Mouse (Mus musculus) limb, embryonic 11.5 days (tissue): ENCODE results near the gene Dennd5a. TPM values are rescaled to one million over a fixed set of nuclear protein-coding genes. Genes with fewer than 3 reads are reported as not detected.

Source experiments
- ATAC-seq: fragments of 200-750 bp; cut with Nextera tagmentation; 2 replicates; pipeline ENCODE4 v1.8.0; 2017; ENCODE audit warnings: low read depth; ENCODE audit not compliant: insufficient number of reproducible peaks, low FRiP score, low TSS enrichment
- DNase-seq: peaks from one replicate; pipeline ENCODE4 v3.0.0-alpha.2; 2015; ENCODE audit warnings: low spot score
- H3K27ac ChIP-seq: fragments of 300-500 bp; sonication (generic); replicated peaks from 2 replicates; pipeline ENCODE4 v1.5.1; 2014; ENCODE audit warnings: low read depth, mild to moderate bottlenecking, low read length
- H3K27me3 ChIP-seq: fragments of 300-500 bp; sonication (generic); 2 replicates; pipeline ENCODE4 v1.6.1; 2014; ENCODE audit warnings: mild to moderate bottlenecking, low read length, mixed read lengths; ENCODE audit not compliant: control insufficient read depth, insufficient read depth
- H3K36me3 ChIP-seq: fragments of 300-500 bp; sonication (generic); 2 replicates; pipeline ENCODE4 v1.6.1; 2014; ENCODE audit warnings: mild to moderate bottlenecking, low read length, moderate library complexity, mixed read lengths; ENCODE audit not compliant: control insufficient read depth, insufficient read depth
- H3K4me1 ChIP-seq: fragments of 300-500 bp; sonication (generic); 2 replicates; pipeline ENCODE4 v1.6.1; 2014; ENCODE audit warnings: low read length, mixed read lengths; ENCODE audit not compliant: control insufficient read depth, insufficient read depth
- H3K4me2 ChIP-seq: fragments of 300-500 bp; sonication (generic); 2 replicates; pipeline ENCODE4 v1.6.1; 2014; ENCODE audit warnings: low read depth, mild to moderate bottlenecking, moderate library complexity; ENCODE audit not compliant: severe bottlenecking
- H3K4me3 ChIP-seq: fragments of 300-500 bp; sonication (generic); 2 replicates; pipeline ENCODE4 v1.5.1; 2014; ENCODE audit warnings: low read depth, low read length
- H3K9ac ChIP-seq: fragments of 300-500 bp; sonication (generic); 2 replicates; pipeline ENCODE4 v1.6.1; 2014; ENCODE audit warnings: mild to moderate bottlenecking, low read length
- H3K9me3 ChIP-seq: fragments of 300-500 bp; sonication (generic); 2 replicates; pipeline ENCODE4 v1.6.1; 2016; ENCODE audit warnings: low read length; ENCODE audit not compliant: control insufficient read depth
- WGBS: fragments of 180-500 bp; shearing (Covaris S2); extraction: QIAGEN DNeasy Blood & Tissue Kit; methylation state at CpG from one replicate; pipeline ENCODE4 v1.1.7; 2014; 5-methylcytosine and 5-hydroxymethylcytosine counted together
- polyA plus RNA-seq: library from polyadenylated mRNA; unstranded; fragments of >200 nt; fragmentation: Nextera tagmentation; extraction: Ambion mirVana; gene quantifications from 2 replicates; pipeline ENCODE4 v1.2.1, GENCODE M21; 2014

The Dennd5a gene
- polyA plus RNA-seq, 1 experiment from 2014 or later, result 47.2 TPM

DNA sequence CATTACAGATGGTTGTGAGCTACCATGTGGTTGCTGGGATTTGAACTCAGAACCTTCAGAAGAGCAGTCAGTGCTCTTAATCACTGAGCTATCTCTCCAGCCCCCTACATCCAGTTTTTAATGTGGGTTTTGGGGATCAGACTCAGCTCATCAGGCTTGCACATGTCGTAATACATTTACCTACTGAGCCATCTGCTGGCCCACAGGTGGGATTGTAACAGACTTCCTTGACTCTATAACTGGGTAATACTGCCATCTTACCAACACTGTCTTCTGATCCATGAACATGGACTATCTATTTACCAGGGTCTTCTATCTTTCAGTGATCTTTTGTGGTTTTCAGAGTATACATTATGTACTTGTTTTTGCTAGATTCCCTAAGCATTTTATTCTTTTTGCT lies 74.0 kb downstream of the Dennd5a start:
- DNase-seq, result no peak
- Histone ChIP-seq H3K4me1 (no peaks in the 10 kb centered on the region), H3K36me3 (no peaks in the 10 kb centered on the region), H3K9me3 (no peaks in the 10 kb centered on the region), H3K27ac (no peak overlapping the region), H3K27me3 (no peaks in the 10 kb centered on the region), H3K4me2 (no peak overlapping the region), H3K4me3 (no peak overlapping the region), H3K9ac (no peak overlapping the region)
- WGBS, result 85% methylated on average over 1 of the region's 1 CpGs
- no peak for ATAC-seq

DNA sequence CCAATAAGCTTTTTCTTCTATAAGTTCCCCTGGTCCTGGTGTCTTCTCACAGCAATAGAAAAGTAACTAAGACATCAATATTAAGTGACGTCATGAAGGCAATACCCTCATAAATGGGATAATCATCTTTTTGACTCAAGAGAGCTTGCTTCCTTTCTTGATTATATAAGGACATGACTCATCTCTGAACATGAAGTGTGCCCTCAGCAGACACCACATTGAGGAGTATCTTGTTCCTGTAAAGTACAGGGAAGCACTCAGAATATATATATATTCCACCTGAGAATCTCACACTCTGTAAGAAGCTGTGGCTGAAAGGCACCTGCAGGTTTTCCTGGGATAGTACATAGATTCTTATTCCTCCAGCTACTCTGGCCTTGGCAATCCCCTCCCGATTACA lies 77.7 kb downstream of the Dennd5a start:
- H3K4me3 ChIP-seq, result no peak overlapping the region
- ATAC-seq (no peak), DNase-seq (no peak)
- H3K27ac ChIP-seq, result no peak overlapping the region
- H3K4me2 ChIP-seq, result no peak overlapping the region
- H3K9ac ChIP-seq, result no peak overlapping the region
- no peaks in the 10 kb centered on the region for H3K36me3 ChIP-seq
- no peaks in the 10 kb centered on the region for H3K27me3 ChIP-seq
- H3K4me1 ChIP-seq, result no peaks in the 10 kb centered on the region
- no peaks in the 10 kb centered on the region for H3K9me3 ChIP-seq
- WGBS, result 92% methylated on average over 2 of the region's 2 CpGs

DNA sequence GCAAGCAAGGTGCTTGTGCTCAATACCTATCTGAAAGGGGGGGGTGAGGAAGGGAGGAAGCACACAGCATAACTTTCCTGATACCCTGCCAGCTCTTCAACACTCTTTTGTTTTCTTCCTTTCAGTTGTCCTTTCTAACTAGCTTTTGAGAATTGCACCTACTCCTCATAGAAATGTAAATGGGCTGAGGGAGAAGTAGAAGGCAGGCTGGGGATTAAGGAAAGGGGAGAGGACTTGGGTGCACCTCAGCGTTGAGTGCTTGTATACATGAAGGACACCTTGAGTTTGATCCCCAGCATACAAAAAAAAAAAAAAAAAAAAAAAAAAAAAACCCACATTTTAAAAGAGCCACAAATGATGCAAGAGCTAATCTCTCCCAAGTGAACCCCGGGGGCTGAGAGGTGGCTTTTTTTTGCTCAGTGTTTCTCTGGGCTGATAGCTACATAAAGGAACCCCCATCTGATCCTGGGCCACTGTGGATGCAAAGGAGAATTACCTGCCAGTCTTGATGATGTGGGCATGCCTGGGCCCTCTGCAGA lies 78.6 kb downstream of the Dennd5a start:
- H3K4me2 ChIP-seq, result no peak overlapping the region
- 58% methylated on average over 2 of the region's 2 CpGs for WGBS
- no peak overlapping the region for H3K9ac ChIP-seq
- H3K36me3 ChIP-seq, result no peaks in the 10 kb centered on the region
- H3K27me3 ChIP-seq, result no peaks in the 10 kb centered on the region
- no peaks in the 10 kb centered on the region for H3K9me3 ChIP-seq
- ATAC-seq (no peak), DNase-seq (no peak)
- no peak overlapping the region for H3K4me3 ChIP-seq
- no peak overlapping the region for H3K27ac ChIP-seq
- H3K4me1 ChIP-seq, result no peaks in the 10 kb centered on the region

DNA sequence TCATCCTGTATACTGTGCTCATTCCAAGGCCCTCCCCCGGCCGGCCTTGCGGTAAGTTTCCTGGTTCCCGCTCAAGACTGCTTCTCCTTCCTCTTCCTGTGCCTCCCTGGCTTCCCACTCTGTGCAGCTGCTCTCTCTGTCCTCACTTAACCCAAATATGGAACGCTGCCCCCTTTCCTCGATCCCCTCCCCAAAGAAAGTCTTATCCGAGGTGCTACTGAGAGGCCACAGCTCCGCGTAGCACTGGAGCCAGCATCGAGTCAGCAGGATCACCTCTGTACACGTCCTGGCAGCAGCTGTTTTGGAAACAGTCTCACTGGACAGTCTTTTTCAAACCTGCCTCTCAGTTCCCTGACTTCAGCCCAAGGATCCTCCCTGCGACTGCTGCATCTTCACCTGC lies 81.1 kb downstream of the Dennd5a start:
- no peaks in the 10 kb centered on the region for H3K36me3 ChIP-seq
- DNase-seq (no peak), ATAC-seq (no peak)
- no peaks in the 10 kb centered on the region for H3K4me1 ChIP-seq
- no peaks in the 10 kb centered on the region; the same call in 1 of the 2 replicates for H3K9me3 ChIP-seq
- no peak overlapping the region for H3K4me3 ChIP-seq
- H3K4me2 ChIP-seq, result 0 out of 2 replicates have a peak overlapping the region, but pooled peaks have one; percentile 1
- WGBS, result 64% methylated on average over 12 of the region's 12 CpGs
- H3K9ac ChIP-seq, result no peak overlapping the region
- H3K27ac ChIP-seq, result no peak overlapping the region
- H3K27me3 ChIP-seq, result no peaks in the 10 kb centered on the region

DNA sequence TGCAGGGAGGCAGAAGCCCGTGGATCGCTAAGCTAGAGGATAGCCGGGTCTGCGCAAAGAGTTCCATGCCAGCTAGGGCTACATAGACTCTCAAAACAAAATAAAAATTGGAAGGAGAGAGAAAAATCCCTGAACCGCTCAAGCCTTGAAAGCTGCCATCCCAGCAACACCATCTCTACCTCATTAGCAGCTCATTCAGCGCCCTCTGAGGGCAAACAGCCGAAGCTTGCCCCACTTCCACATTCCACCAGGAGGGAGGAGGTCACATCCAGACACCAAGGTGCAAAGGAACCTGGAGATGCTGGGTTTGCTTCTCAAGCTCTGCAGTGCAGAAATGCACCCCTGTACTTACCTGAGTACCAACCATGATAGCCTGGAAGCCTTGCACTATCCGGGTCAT lies 84.2 kb downstream of the Dennd5a start:
- no peak overlapping the region for H3K9ac ChIP-seq
- no peaks in the 10 kb centered on the region for H3K36me3 ChIP-seq
- no peak for ATAC-seq
- H3K27me3 ChIP-seq, result no peaks in the 10 kb centered on the region
- no peak overlapping the region for H3K27ac ChIP-seq
- no peak for DNase-seq
- H3K4me1 ChIP-seq, result no peaks in the 10 kb centered on the region
- no peaks in the 10 kb centered on the region; the same call in 1 of the 2 replicates for H3K9me3 ChIP-seq
- H3K4me3 ChIP-seq, result no peak overlapping the region
- no peak overlapping the region for H3K4me2 ChIP-seq
- 58% methylated on average over 8 of the region's 8 CpGs for WGBS

DNA sequence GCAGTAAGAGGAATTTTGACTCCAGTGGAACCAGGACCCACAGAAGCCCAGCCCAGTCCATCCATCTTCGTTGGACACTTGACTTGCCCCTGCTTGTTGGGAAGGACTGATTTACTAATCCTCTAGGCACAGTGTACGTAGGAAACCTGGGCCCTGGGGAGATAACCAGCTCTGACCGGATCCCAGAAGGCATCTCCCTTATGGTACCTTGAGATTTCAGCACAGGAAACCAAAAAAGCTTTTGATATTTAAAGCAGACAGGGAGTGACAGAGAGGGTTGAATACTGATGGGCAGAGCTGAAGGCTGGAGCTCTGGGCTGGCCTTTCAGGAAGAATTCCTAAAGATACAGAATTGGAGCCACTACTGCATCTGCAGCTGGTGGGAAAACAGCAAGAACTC lies 84.7 kb downstream of the Dennd5a start:
- Histone ChIP-seq H3K4me3 (no peak overlapping the region), H3K4me1 (no peaks in the 10 kb centered on the region), H3K27me3 (no peaks in the 10 kb centered on the region), H3K9ac (no peak overlapping the region), H3K4me2 (no peak overlapping the region), H3K36me3 (no peaks in the 10 kb centered on the region), H3K27ac (no peak overlapping the region), H3K9me3 (no peaks in the 10 kb centered on the region; the same call in 1 of the 2 replicates)
- DNase-seq, result no peak
- ATAC-seq, result no peak
- WGBS, result 54% methylated on average over 3 of the region's 3 CpGs

DNA sequence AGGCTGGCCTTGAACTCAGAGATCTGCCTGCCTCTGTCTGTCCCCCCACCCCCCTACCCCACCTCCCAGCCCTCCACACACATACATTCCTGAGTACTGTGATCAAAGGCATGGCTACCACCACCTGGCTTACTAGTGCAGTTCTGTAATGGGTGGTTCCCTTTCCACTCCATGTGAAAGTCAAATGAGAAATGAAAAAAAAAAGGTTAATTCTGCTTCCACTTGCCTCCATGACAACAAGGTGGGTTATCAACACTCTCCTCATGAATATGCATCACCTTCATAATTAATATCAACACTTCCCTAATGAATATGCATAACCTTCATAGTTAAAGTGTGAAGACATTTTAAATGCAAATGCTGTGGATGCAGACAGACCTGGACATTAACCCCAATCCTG lies 85.2 kb downstream of the Dennd5a start:
- H3K27me3 ChIP-seq, result no peaks in the 10 kb centered on the region
- no peak for ATAC-seq
- no peak overlapping the region for H3K9ac ChIP-seq
- H3K4me2 ChIP-seq, result no peak overlapping the region
- H3K36me3 ChIP-seq, result no peaks in the 10 kb centered on the region
- no peak overlapping the region for H3K27ac ChIP-seq
- H3K4me1 ChIP-seq, result no peaks in the 10 kb centered on the region
- H3K9me3 ChIP-seq, result no peaks in the 10 kb centered on the region; the same call in 1 of the 2 replicates
- H3K4me3 ChIP-seq, result no peak overlapping the region
- DNase-seq, result no peak

DNA sequence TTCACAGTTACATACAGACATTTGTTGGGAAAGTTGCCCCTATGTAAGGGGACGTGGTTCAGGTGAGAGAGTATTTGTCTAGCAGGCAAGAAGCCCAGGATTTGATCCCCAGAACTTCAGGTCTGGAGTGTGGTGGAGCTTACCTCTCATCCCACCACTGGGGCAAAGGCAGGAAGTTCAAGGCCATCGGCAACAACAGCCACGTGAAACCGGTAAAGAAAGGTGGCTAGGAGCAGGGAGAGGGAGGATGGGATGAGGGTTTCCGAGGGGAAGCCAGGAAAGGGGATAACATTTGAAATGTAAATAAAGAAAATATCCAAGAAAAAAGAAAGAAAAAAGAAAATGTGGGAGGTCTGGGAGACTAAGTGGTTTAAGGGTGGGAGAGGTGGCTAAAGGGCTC lies 87.1 kb downstream of the Dennd5a start:
- no peaks in the 10 kb centered on the region for H3K36me3 ChIP-seq
- WGBS, result 59% methylated on average over 5 of the region's 5 CpGs
- H3K4me2 ChIP-seq, result no peak overlapping the region
- DNase-seq, result no peak
- H3K4me3 ChIP-seq, result no peak overlapping the region
- no peaks in the 10 kb centered on the region for H3K4me1 ChIP-seq
- H3K9me3 ChIP-seq, result no peaks in the 10 kb centered on the region; the same call in 1 of the 2 replicates
- no peaks in the 10 kb centered on the region for H3K27me3 ChIP-seq
- H3K9ac ChIP-seq, result no peak overlapping the region
- no peak overlapping the region for H3K27ac ChIP-seq
- ATAC-seq, result no peak

DNA sequence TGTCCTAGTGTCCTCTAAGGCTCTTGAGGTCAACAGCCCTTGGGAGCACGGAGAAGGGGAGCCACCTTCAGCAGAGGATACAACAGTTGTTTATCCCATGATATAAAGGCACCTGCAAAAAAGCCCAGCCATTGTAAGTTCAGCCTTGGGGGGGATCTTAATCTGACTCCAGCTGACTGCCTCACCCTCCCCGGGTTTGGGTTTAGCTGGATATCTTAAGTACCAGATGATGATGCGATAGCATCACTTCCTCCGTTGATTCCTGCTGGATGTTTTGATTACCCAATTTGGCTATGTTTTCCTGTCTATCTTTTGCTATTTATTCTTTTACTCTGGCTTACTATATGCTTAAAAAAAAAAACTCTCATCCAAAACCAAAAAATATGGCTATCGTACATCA lies 89.0 kb downstream of the Dennd5a start:
- Histone ChIP-seq H3K9me3 (no peaks in the 10 kb centered on the region; the same call in 1 of the 2 replicates), H3K4me1 (peaks cover 3% of the 10 kb centered on the region; the same call in 1 of the 2 replicates), H3K9ac (no peak overlapping the region), H3K27ac (no peak overlapping the region), H3K27me3 (no peaks in the 10 kb centered on the region), H3K4me3 (no peak overlapping the region), H3K4me2 (no peak overlapping the region), H3K36me3 (no peaks in the 10 kb centered on the region)
- DNase-seq (no peak), ATAC-seq (no peak)
- 86% methylated on average over 5 of the region's 5 CpGs for WGBS
